Mouse (Mus musculus) naive thymus-derived CD4-positive, alpha-beta T cell, adult 2 months (primary cell): ENCODE data around the gene Mrps24.

Experiments
- DNase-seq: peaks from one replicate; pipeline ENCODE4 v3.0.0-alpha.2; 2011; ENCODE audit warnings: low read depth

Gene Mrps24

DNA sequence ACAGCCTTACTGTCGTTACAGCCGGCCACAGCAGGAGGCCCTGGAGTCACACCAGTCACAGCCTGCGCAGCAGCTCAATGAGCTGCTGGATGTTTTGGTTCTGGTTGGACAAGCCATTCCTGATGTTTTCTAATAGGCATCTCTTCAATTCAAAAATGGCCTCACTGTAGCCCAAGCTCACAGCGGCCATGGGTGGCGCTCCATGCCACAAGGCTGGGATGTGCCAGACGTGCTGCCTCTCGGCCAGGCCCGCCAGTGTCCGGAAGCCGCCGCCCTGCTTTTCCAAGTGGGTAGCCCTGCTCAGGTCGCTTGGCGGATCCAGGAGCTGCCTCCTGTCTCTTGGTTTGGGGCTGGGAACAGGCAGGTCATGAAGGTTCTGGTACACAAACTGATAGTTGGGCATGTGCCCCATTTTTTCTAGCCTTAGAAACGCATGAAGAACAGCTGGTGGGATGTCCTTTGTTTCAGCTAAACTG is at the start of gene Mrps24:
Gene Mrps24, minus strand, starts transcription at position 51 of the 476 bp plus-strand sequence.
- no peak for DNase-seq

DNA sequence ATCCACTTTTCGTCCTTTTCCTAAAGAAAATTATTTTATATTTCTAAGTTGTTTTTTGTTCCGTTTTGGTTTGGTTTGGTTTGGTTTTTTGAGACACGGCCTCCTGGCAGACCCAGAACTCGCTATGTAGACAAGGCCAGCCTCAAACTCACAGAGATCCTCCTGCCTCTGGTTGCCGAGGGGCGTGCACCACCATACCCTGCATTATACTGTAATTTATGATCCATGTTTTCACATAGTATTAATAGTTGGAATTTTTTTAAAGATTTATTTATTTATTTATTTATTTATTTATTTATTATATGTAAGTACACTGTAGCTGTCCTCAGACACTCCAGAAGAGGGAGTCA is 47.1 kb upstream of the Mrps24 start:
- DNase-seq: no peak

DNA sequence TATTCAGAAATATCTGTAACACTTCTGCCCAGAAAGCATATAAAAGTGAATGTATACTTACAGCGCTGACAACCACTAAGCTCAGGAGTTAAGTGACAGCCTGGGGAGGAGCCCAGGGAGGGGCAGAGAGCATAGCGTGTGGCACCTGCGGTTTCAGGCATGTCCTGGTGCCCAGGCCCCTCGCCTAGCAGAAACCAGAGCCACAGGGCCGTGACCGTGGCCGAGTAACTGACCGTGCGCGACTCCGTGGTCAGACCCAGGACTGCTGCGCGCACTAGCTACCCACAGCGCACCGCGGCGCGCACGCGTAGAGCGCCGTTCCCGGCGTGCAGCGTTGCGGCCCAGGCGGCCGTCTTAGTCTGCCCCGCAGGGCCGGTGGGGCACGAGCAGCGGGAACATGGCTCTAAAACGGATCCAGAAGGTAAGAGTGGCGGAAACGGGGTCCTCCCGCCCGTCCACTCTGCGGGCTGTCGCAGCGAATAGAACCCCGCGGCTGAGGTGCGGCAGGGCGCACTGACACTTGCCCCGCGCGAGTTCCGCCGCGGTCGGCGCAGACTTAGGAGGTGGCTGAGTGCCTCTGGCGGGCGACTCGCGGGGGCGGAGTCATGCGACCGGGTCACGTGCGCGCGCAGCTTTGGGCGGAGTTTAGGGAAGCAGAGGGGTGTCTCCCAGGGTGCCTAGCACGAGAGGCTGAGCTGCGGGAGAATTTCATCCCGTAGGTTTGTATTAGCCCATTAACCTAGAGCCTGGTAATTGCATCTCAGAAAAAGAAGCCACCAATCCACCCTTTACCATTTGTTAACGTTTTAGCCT is 46.5 kb upstream of the Mrps24 start, which contains the start of gene Urgcp:
Gene Urgcp, minus strand, starts transcription at position 557 of the 813 bp plus-strand sequence.
- peak; percentile 98 for DNase-seq

DNA sequence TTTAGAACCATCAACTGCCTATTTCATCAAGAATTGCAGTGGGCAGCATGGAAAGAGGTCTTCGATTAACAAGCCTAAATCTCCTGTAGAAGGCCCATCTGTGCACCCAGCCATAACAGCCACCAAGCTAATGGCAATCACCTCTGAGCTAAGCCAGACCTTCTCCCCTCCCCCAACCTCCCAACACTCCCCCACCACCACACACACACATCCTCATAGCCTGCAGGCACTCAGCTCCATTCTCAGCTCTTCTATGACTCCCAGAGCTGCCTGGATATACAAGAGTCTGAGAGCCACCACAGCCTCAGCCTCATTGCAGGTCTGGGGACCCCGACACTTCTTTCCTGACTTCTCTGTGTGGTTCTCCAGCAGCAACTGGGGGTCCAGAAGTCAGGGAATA is 38.3 kb upstream of the Mrps24 start:
- DNase-seq: no peak

DNA sequence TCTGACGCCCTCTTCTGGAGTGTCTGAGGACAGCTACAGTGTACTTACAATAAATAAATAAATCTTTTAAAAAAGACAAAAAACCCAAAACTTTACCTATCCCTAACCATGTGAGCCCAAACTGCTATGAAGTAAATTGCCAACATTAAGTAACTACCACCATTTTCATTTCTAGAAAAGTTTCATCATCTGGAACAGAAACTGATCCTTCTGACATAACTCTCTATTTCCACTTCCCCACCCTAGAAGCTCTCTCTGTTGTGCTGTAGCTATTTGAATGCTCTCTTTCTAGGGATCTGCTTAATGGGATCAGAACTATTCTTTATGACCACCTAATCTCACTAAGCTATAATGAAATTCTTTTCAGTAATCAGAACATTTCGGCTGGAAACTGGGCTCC is 29.5 kb upstream of the Mrps24 start:
- DNase-seq: no peak

DNA sequence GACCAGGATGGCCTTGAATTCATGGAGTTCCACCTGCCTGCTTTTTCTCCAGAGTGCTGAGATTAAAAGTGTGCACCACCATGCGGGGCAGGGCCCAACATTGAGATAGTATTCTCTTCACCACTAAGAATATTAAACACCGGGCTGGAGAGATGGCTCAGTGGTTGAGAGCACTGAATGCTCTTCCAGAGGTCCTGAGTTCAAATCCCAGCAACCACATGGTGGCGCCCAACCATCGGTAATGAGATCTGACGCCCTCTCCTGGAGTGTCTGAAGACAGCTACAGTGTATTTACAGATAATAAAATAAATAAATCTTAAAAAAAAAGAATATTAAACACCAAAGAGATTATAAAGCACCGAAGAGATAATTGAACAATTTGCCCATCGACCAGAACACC is 26.6 kb upstream of the Mrps24 start:
- peak; percentile 49 for DNase-seq

DNA sequence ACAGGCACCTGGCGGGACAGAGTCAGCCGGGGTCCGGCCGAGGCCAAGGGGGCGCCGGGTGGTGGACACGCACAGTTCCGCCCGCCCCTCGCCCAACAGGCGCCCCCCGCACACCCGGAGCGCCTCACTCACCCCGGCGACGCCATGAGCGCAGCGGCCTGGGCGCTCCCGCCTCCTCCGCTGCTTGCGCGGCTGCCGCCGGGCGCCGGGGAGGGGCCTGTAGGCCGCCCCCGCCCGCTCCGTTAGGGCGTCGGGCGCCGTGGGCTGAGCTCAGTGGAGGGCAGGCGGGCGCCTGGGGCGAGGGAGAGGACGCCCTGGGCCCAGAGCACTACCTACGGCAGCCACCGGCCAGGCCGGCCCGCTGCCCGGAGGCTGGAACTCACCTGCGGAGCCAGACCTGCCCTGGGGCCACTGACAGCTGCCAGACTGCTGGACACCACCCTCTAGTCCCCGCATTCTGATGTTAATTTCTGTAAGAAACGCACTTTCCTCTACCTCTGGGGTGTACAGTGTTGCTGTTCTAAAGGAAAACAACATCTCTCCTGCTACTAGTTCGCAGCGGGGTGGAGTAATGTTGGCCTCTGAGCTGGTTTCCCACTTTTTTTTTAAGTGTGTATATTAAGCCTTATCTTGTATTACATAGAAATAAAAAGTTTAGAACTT is 25.6 kb upstream of the Mrps24 start:
- peak; percentile 82 for DNase-seq

DNA sequence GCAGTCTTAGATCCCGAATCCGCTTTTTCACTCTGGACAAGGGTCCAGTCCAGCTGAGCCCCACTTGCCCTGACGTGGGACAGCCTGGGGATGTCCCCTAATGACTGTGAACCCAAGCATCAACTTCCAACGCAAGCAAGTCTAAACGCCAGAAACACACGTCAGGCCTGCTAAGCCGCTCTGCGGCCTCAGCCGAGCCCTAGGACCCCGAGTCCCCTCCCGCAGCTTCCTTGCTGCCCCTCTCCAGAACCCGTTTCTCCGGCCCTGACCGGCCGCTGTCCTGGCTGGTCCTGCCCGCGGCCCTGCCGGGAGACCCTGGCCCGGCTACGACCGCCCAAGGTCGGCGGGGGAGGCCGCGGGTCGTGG is 25.1 kb upstream of the Mrps24 start:
- peak; percentile 60 for DNase-seq

DNA sequence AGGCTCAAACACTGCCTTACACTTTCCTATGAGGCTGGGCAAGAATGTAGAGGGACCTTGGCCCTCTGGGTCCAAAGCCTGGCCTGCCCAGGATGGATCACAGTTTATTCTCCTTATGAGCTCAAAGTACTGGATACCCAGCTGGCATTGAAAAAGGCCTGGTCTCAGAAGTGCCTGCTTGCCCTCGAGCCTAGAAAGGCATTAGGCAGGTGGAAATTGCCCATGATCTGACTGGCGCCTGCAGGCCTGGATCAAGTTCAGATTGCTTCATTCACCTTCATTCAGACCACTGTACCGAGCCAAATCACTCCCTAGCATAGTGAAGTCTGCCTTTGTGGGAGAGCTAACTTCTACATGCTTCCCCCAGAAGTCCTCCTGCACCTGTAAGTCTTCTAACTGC is 24.4 kb upstream of the Mrps24 start:
- DNase-seq: peak; percentile 29

DNA sequence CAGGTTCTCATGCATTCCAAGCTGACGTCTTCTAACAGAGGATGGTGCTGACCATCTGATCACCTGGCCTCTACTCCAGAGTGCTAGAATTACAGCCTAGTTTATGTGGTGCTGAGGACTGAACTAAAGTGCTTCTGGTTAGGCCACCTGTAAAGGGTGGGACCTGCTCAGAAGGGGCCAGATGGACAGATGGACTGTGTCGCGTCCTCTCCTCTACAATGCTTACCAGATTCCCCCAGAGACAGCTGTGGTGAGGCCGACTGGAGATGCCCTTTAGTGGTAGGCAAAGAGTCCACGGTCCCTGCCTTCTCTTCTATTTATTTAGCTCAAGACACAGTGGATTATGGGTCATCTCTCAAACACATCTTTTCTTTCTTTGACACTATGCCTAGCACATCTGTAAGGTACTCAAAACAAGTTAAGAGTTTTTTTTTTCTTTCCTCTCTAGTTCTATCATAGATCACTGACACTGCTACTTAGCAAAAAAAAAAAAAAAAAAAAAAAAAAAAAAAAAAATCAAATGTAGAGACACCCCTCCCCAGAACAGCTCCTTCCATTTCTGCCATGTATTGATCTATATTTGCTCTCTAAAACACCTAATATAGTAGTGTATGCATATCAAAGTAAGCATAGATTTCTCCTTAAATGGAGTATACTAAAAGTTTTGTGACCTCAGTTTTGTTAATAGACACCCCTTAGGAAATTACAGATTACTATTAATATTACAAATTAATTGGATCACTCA is 23.6 kb upstream of the Mrps24 start:
- no peak for DNase-seq

DNA sequence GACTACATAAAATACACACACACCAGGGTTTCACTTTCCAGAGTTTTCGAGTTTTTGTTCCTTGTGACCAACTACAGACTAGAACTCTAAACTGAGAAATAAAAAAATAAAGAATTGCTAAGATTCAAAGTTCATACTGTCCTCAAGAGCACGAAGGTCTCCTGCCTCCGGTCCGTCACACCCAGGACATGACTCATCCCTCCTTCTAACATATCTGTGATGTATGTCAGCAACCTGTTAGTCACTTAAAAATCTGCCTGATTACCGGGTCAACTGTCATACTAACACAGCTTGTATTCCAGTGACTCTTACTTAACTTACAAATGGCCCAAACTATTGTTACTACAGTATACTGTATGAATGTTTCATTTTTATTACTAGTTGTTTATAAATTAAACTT is 21.7 kb upstream of the Mrps24 start:
- no peak for DNase-seq

DNA sequence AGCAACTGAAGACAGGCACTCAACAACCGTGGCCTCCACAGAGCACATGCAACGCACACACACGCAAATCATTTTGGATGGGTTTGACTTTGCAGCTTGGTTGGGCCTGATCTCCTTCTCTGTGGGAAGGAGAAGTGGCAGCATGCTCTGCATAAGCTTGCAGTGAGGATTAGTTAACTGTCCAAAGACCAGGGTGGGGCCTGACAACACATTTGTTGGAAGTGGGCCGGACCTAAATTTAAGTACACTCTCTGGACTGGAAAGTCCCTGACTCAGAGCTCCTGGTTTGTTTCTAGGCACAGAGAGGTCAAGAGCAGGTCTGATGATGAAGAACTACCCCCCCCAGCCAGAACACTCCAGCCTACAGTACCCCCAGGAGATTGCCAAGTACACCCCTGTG is 18.8 kb upstream of the Mrps24 start:
- DNase-seq: no peak

DNA sequence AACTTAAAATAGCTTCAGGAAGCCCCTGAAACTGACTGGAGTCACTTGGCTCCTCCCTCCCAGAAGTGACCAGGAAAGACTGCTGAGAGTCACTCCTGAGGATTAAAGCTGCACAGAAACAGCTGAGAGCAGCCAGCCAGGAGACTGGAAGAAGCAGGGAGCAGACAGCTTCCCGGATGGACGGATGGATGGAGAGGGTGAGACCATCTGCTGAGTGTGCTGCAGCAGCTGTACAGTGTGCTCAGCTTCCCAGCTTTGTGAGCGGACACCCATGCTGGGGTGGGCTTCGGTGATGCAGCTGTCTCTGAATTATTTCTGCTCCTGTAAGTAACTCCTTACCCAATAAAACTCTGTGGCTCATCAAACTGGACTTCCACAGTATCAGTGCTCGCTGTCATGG is 16.9 kb upstream of the Mrps24 start:
- no peak for DNase-seq

DNA sequence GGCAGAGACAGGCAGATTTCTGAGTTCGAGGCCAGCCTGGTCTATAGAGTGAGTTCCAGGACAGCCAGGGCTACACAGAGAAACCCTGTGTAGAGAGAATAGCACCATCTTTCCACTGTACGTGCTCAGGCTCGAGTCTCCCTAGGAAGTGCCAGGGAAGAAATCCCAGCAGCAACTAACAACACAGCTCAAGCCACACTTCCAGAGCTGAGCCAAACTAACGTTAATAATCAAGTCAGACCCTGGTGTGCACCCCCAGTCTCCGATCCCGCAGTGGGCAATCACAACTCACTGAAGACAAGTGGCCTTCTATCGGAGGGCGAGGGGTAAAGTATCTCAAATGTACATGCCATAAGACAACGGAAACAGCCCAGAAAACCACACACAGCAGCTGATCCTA is 14.1 kb upstream of the Mrps24 start:
- DNase-seq: no peak

DNA sequence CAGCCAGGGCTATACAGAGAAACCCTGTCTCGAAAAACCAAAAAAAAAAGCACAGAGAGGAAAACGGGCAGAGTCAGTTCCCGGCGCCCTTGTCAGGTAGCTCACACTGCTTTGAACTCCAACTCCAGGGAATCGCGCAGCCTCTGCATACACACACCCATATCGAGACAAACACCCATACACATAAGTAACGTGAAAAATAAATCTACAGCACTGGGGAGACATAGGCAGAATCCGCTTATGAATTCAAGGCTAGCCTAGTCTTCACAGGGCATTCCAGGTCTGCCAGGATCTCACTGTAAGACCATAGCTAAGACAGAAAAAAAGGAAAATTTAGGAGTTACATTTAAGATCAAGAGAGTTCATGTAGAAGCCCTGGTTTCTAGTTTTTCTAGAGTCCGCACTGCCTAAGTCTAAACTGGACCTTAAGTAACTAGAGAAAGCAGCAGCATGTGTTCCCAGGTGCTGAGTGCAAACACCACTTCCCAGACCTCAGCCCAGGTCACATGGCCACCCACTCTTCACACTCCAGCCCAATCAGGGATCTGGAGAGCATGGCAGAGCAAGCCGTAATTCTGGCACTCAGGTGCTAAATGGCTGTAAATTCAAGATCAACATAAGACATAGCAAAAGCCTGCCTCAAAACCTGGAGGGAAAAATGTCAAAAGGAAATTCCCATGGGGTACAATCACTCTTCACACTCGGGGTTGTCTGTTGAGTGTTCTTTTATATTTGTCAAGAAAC is 3.3 kb upstream of the Mrps24 start:
- DNase-seq: no peak

DNA sequence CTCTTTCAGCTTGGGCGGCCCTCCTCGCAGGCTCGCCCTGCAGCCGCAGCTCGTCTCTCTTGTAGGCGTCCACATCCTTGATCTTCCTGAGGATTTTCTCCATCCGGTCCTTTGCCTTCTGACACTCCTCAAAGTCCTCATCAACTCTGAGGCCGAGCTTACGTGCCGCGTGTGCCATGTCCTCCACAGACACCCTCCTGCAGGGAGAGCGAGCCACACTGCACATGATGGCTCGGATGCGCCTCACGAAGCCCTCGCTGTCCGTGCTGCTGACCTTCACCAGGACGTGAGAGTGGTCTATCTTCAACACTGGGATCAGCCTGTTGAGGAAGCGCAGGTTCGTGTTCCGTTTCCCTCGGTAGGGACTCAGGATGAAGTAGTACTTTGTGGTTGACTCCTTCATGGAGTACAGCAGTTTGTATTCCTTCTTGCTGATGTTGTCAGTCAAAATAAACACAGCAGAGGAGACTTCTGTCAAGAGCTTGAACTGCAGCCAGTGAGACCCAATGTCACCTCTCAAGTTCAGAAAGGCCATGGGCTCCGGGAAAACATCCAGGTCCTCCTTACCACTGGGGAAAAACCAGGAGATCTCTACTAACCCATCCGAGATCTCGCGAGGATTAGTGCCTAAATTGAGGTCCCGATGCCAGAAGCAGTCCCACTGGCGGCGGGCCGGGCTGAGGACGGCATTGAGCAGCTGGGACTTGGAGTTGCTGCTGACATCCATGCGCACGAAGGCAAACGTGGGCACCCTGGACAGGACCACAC is 1.6 kb upstream of the Mrps24 start:
- DNase-seq: no peak

DNA sequence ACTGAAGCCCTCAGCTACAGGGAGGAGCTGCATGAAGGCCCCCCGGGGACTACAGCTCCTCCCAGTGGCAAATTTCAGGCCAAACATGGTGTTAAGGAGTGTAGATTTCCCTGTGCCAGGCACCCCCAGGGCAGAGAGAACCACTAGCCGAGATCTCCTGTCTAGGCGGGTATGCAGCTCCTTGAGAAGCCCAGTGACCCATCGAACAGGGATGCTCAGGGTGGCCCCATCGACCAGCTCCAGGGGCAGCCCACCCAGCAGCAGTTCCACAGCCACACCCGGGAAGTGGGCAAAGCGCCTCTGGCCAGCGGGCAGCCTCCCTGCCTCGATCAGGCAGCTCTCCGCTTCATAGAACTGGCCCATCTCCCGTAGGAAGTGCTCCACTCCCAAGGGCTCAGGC is 766 bp upstream of the Mrps24 start:
- DNase-seq: no peak

DNA sequence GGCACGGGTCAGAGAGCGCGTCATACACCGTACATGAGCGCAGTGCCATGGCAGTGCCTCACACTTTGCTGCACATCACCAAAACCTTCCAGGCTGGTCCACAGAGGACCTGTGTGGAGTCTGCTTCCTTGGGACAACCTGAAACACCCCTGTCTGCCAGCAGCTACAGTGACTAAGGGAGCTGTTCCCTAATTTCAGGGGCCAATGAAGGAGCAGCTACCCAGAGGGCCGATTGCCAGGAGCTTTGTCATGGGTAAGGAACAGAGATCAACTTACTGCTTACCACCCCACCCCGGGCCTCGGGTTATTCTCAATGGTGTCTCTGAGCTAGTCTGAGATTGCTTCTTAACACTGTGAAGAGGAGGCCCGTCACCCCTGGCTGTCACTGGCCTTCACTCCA is 301 bp downstream of the Mrps24 start:
- DNase-seq: no peak

DNA sequence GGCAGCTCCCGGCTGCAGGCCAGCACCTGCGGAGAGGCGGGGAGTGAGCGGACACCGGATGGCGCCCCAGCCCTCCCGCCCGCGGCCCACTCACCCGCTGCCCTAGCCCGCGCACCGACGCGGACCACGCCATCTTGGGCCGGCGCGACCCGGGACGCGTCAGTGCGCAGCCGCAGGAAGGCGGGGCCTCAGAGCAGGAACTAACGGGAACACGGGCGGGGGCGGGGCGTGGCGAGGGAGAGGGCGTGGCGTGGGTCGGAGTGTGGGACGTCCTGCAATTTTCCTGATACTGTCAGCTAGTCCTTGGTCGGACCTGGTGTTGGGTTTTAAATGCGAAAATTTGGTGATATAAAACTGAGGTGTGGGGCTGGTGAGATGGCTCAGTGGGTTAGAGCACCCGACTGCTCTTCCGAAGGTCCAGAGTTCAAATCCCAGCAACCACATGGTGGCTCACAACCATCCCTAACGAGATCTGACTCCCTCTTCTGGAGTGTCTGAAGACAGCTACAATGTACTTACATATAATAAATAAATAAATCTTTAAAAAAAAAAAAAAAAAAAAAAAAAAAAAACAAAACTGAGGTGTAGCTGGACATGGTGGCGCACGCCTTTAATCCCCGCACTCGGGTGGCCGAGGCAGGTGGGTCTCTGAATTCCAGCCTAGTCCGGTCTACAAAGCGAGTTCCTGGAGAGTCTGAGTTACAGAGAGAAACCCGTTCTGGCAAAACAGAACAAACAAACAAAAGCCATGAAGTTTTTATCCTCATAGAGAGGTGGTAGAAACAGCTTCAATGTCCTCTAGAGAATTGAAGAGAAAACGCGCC is 7.7 kb downstream of the Mrps24 start:
- DNase-seq: peak; percentile 94

DNA sequence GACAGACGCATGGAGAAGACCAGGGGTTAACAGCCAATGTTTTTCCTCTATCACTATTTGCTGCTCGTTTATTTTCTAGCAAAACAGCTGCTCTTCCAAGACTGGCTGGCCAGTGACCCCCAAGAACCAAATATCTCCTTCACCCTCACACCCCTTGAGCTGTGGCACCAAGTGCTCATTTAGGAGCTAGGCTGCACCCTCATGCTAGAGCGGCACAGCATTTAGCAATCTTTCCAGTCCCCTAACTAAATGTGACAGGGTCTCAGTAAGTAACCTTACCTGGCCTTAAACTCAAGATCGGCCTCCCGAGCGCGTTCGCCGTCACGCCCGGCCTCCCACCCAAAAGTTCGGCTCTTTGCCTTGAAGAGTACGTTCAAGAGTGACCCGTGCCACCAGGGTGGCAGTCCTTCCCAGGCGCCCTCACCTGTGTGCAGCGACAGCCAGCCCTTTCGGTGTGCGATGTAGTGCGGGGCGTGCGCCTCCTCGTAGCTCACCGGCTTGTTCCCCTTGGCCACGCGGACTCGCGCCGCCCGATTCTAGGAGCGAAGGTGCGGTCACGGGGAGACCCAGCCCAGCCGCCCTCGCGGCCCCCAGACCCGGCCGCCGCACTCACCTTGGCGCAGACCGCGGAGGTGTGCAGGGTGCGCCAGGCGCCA is 8.5 kb downstream of the Mrps24 start:
- DNase-seq: no peak
